Mouse (Mus musculus) liver, postnatal 0 days (tissue): ENCODE measurements around the gene Mecom.

ENCODE experiments used
- CTCF ChIP-seq: sonication (generic); IDR thresholded peaks from 2 replicates; pipeline ENCODE4 v1.5.1; 2016; ENCODE audit warnings: antibody characterized with exemption, low read depth
- EP300 ChIP-seq: IDR thresholded peaks from 2 replicates; pipeline ENCODE4 v1.6.1; 2016; ENCODE audit warnings: antibody characterized with exemption, low read depth, mild to moderate bottlenecking

DNA sequence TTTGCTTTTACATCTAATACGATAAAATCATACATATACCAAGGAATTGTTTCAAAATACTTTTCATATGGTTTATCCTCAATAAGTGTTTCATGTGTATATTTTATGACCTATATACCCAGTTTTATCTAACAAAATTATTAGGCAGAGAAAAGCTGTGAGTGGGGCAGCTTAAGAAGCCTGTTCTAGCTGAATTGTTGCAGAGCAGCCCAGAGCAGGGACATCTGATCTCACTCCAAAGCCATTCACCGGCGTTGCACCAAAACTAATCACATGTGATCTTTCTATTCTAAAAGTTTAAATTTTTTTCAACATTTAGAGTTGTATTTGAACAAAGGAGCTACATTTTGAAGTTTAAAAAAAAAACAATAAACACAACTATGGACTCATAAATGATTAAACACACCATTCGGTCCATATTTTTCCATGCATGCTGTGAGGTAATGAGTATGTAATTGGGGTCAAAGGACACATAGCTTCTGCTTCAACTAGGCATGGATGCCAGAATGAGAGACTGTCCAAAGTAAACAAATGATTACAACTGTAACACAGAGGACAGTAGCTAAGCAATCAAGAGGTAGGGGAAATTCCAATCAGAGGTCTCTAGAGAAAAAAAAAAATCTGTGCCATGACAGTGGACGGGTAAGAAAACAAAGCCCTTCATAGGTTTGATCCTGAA lies 64.7 kb downstream of the Mecom start:
- TF ChIP-seq CTCF (no peak), EP300 (no peak)
